Mouse (Mus musculus): ENCODE data around the gene Aox1.

DNA sequence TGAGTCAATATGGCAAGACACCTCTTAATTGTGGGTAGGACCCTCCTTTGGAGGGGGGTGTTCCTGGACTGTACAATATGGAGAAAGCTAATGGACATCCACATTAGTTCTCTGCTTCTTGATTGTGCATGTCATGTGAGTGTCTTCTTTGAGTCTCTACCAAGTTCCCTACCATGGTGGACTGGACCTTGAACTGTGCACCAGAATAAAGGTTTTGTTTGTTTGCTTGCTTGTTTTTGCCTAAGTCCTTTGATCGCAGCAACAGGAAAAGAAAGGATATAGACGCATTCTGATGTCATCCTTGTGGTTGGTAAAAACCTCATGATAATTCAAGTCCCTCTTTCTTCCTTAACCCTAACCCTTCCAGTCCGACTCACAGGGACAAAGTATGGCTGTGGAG lies 88.5 kb downstream of the Aox1 start:
- TF ChIP-seq POLR2A (IDR thresholded peaks at IDR 0.05; ENCODE audit: control insufficient read depth, extremely low read depth, insufficient read depth, low read length, poor library complexity): no peak
- no peak for TF ChIP-seq CTCF (IDR thresholded peaks at IDR 0.05; ENCODE audit: borderline replicate concordance, control insufficient read depth, extremely low read depth, insufficient read depth, low read length, poor library complexity)
